Mouse (Mus musculus) WW6 (cell line): ENCODE measurements around the gene Spin2g.
"Not testable (repeated sequence)": the region's sequence is repeated elsewhere in the genome, so short reads cannot be mapped to it uniquely, and the experiment has no call there.

ENCODE experiments used
- DNase-seq: peaks from one replicate; pipeline ENCODE4 v3.0.0-alpha.2; 2013; ENCODE audit warnings: low read depth, low spot score

Spin2g gene

DNA sequence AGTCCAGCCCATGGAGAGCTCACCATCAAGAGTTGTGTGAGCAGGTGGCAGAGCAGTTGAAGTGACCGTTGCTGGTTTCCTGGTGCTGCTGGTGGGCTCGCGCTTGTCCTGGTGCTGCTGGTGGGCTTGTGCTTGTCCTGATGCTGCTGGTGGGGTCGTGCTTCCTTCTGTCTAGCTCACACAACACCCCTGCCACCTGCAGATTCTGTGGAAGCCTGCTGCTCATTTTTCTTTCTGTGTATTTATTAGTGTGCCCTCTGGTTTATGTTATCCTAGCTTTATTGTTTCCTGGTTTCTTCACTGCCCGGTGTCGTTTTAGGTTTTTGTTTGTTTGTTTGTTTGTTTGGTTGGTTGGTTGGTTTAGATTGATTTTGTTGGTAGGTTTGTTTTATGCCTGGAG is at the start of gene Spin2g:
Gene Spin2g (minus strand): TSS at position 101 of the 400 bp plus-strand sequence.
- not testable (repeated sequence) for DNase-seq
